Mouse (Mus musculus) gastrocnemius, postnatal 25 days (tissue): ENCODE data around the gene Gtf2b. TPM values are rescaled to one million over a fixed set of nuclear protein-coding genes. Genes with fewer than 3 reads are reported as not detected.

Source experiments
- DNase-seq: peaks from one replicate; pipeline ENCODE4 v3.0.0; 2022
- total RNA-seq, 2 experiments: library from RNA; stranded (reverse); gene quantifications; 1 replicate in 1 of 2; 2 replicates in 1 of 2; pipeline ENCODE4 v1.2.3; 2021

The Gtf2b gene
- total RNA-seq, 2 experiments from 2014 or later, result 11.9 to 12.7 TPM

DNA sequence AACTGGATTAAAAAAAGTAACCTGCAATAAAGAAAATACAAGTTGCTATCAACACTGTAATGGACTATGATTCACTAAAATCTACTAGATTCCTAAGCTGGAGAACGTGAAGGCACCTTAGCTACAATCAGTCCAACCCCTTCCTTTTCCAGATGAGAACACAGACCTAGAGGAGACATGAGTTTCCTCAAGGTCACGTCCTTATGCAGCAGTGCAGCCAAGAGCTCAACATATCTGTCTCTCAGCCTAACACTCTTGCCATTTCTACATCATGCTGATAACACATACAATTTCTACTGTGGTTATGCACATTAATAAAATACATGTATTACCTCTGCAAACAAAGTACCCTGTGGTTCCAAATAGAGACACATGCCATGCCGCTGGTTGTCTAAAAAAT lies 46.7 kb downstream of the Gtf2b start:
- no peak for DNase-seq

- DNase-seq, result no peak
These were observed 52.7 kb downstream of the Gtf2b start for GRCm38 (mm10) chr3:142817506-142817905.

DNA sequence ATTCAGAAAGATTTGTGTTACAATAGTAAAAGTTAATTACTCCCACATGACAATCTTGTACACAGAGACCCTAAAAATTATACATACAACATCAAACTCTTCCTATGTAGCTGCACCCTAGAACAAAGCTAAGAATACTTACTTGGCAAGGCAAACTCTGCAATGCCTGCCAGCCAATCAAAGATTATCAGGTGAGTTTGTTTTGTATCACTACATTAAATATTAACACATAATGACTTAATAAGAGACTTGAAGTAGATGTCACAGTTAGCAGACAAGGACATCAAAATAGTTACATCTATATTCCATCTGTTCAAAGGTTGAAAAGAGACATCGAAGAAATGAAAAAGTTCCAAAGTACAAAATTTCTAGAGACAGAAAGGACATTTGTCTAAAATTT lies 58.8 kb downstream of the Gtf2b start:
- no peak for DNase-seq

DNA sequence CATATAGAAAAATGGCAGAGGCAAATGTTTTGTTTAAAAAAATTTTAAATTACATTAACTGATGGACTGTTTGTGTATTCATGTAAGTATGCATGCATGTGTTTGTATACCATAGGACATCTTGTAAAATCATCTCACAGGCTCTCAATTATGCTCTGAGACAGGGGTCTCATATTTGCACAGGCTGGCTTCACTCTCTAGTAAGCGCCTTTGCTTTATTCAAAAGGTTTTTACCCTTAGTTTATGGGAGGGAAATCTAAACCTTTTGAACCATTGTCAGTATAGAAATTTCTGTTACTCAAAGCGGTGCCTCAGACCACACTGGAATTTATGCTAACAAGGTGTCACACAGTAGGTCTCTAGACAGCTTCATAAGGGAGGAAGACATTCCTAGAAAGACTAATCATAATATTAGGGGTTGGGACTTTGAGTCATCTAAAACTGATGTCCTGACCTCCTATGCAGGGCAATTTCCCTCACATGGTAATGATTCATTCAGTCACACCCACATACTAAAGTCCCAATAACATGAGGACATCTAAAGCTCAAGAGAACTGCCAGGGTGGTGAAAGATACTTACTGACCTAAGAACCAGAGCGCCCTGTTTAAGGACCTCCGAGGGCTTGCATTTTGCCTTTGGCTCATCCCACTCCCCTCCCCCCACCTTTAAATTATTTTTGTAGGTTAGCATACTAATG lies 61.8 kb downstream of the Gtf2b start:
- no peak for DNase-seq

DNA sequence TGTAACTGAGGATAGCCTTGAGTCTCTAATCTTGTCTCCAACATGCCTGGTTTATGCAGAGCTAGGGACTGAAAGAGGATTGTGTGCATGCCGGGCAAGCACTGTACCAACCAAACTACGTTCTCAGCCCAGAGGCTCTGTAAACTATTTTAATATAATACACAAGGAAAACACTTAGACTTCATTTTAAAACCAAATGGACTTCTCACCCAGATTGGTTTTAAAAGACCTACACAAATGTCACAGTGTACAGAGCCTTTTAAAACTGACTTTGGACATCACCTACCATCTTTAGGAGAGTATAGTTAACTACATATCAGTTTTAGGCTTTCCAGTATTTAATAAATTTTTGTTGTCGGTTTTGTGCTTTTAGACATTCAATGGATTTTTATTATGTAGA lies 68.1 kb downstream of the Gtf2b start:
- no peak for DNase-seq

Other genes starting within 250 kb of the Gtf2b start
- gene Gbp7, start 234.7 kb upstream of the Gtf2b start, total RNA-seq, result 10 to 100 TPM in 1 of 2 experiments, 1 to 10 TPM in 1; 8.8 to 14.1 TPM
- 1 to 10 TPM; 4.0 to 4.1 TPM for gene Gbp3, start 205.0 kb upstream of the Gtf2b start, total RNA-seq
- under 1 TPM in 1 of 2 experiments, not detected in 1; 0.08 TPM for gene Gbp2b, start 170.2 kb upstream of the Gtf2b start, total RNA-seq
- 1 to 10 TPM; 2.5 to 4.3 TPM for gene Gbp2, start 144.4 kb upstream of the Gtf2b start, total RNA-seq
- gene Kyat3, start 64.0 kb upstream of the Gtf2b start, total RNA-seq, result 1 to 10 TPM; 5.4 to 6.5 TPM
- gene Pkn2, start 117.0 kb downstream of the Gtf2b start, total RNA-seq, result 10 to 100 TPM; 36.2 to 38.2 TPM